Mouse (Mus musculus) ES-Bruce4 (cell line): ENCODE measurements around the gene Grk6.

Experiments
- CTCF ChIP-seq: IDR thresholded peaks from one replicate; pipeline ENCODE4 v1.8.1; 2011; ENCODE audit warnings: low read depth, low read length
- POLR2A ChIP-seq: IDR thresholded peaks from one replicate; pipeline ENCODE4 v1.8.1; 2011; ENCODE audit warnings: low read length; ENCODE audit not compliant: insufficient read depth

DNA sequence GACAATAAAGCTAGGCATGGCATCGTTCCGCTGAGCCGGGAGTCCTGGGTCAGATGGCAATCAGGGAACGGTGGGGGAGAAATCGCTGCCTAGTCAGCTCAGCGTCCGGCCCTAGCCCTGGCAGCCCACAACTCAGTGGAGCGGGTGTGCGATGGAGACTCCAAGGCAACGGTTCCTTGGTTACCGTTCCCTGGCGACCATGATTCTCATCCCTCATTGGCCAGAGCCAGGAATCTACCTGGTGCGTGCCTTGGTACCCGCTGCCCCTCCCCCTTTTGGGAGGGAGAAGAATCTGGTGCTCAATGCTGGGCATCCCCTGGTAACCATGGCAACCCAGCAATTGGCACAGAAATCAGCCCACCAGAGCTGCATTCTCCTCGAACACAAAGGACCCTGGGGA, 38.7 kb downstream of the Grk6 start:
- TF ChIP-seq CTCF (no peak), POLR2A (no peak)
